Mouse (Mus musculus): Measurements from ENCODE around the gene Ambp. TPM values are rescaled to one million over a fixed set of nuclear protein-coding genes. Genes with fewer than 3 reads are reported as not detected.

Ambp gene
- polyA plus RNA-seq (2015; fragmentation: Nextera tagmentation; extraction: Ambion mirVana), result 1,608 and 1,736 TPM in 2 replicates

GRCm38 (mm10) chr4:63154699-63155098 is at the start of gene Ambp:
Gene Ambp (minus strand): TSS chr4:63154799.
- no peaks in the 10 kb centered on the region; the same call in none of the 2 replicates for H3K4me1 ChIP-seq (ENCODE audit: control insufficient read depth, low read depth, low read length)
- no peak within 1 kb of the TSS for H3K4me2 ChIP-seq (ENCODE audit: low read depth, low read length)
- H3K9me3 ChIP-seq (replicated peaks; ENCODE audit: control insufficient read depth, low read length), result no peaks in the 10 kb centered on the region
- H3K4me3 ChIP-seq (ENCODE audit: low read depth, low read length), result peak within 1 kb of the TSS; percentile 57
- ATAC-seq (ENCODE audit: low read depth), result no peak
- H3K9ac ChIP-seq (ENCODE audit: low read depth, low read length), result peak within 1 kb of the TSS; percentile 34; the same call in 1 of the 2 replicates
- H3K27ac ChIP-seq (ENCODE audit: low read length), result peak within 1 kb of the TSS; percentile 48
- no peaks in the 10 kb centered on the region for H3K36me3 ChIP-seq (ENCODE audit: control insufficient read depth, insufficient read depth)
- no peaks in the 10 kb centered on the region for H3K27me3 ChIP-seq (ENCODE audit: control insufficient read depth, insufficient read depth, low read depth, low read length)
- WGBS (ENCODE audit: insufficient replicate concordance), result 29% methylated on average over 5 of the region's 5 CpGs

GRCm38 (mm10) chr4:63203874-63204273 is 49.3 kb upstream of the Ambp start:
- H3K4me3 ChIP-seq (ENCODE audit: low read depth, low read length), result no peak overlapping the region
- 65% methylated on average over 7 of the region's 7 CpGs for WGBS (ENCODE audit: insufficient replicate concordance)
- no peak overlapping the region for H3K4me2 ChIP-seq (ENCODE audit: low read depth, low read length)
- H3K9ac ChIP-seq (ENCODE audit: low read depth, low read length), result no peak overlapping the region
- no peaks in the 10 kb centered on the region for H3K27me3 ChIP-seq (ENCODE audit: control insufficient read depth, insufficient read depth, low read depth, low read length)
- no peak overlapping the region for H3K27ac ChIP-seq (ENCODE audit: low read length)
- no peak for ATAC-seq (ENCODE audit: low read depth)
- no peaks in the 10 kb centered on the region for H3K9me3 ChIP-seq (replicated peaks; ENCODE audit: control insufficient read depth, low read length)
- H3K36me3 ChIP-seq (ENCODE audit: control insufficient read depth, insufficient read depth), result no peaks in the 10 kb centered on the region
- no peaks in the 10 kb centered on the region for H3K4me1 ChIP-seq (ENCODE audit: control insufficient read depth, low read depth, low read length)

GRCm38 (mm10) chr4:63199366-63199765 is 44.8 kb upstream of the Ambp start:
- Histone ChIP-seq H3K27ac (ENCODE audit: low read length) (no peak overlapping the region), H3K9ac (ENCODE audit: low read depth, low read length) (no peak overlapping the region), H3K27me3 (ENCODE audit: control insufficient read depth, insufficient read depth, low read depth, low read length) (no peaks in the 10 kb centered on the region), H3K36me3 (ENCODE audit: control insufficient read depth, insufficient read depth) (no peaks in the 10 kb centered on the region), H3K4me3 (ENCODE audit: low read depth, low read length) (no peak overlapping the region), H3K4me1 (ENCODE audit: control insufficient read depth, low read depth, low read length) (no peaks in the 10 kb centered on the region), H3K9me3 (replicated peaks; ENCODE audit: control insufficient read depth, low read length) (no peaks in the 10 kb centered on the region), H3K4me2 (ENCODE audit: low read depth, low read length) (no peak overlapping the region)
- no peak for ATAC-seq (ENCODE audit: low read depth)
- 66% methylated on average over 5 of the region's 5 CpGs for WGBS (ENCODE audit: insufficient replicate concordance)

- Histone ChIP-seq H3K9me3 (replicated peaks; ENCODE audit: control insufficient read depth, low read length) (no peaks in the 10 kb centered on the region), H3K4me3 (ENCODE audit: low read depth, low read length) (no peak overlapping the region), H3K36me3 (ENCODE audit: control insufficient read depth, insufficient read depth) (no peaks in the 10 kb centered on the region), H3K4me2 (ENCODE audit: low read depth, low read length) (no peak overlapping the region), H3K9ac (ENCODE audit: low read depth, low read length) (no peak overlapping the region), H3K4me1 (ENCODE audit: control insufficient read depth, low read depth, low read length) (no peaks in the 10 kb centered on the region), H3K27me3 (ENCODE audit: control insufficient read depth, insufficient read depth, low read depth, low read length) (no peaks in the 10 kb centered on the region), H3K27ac (ENCODE audit: low read length) (no peak overlapping the region)
- 68% methylated on average over 2 of the region's 2 CpGs for WGBS (ENCODE audit: insufficient replicate concordance)
- ATAC-seq (ENCODE audit: low read depth), result no peak
These were observed 39.8 kb upstream of the Ambp start for GRCm38 (mm10) chr4:63194366-63194765.

- Histone ChIP-seq H3K27me3 (ENCODE audit: control insufficient read depth, insufficient read depth, low read depth, low read length) (no peaks in the 10 kb centered on the region), H3K9me3 (replicated peaks; ENCODE audit: control insufficient read depth, low read length) (no peaks in the 10 kb centered on the region), H3K9ac (ENCODE audit: low read depth, low read length) (no peak overlapping the region), H3K4me2 (ENCODE audit: low read depth, low read length) (no peak overlapping the region), H3K4me1 (ENCODE audit: control insufficient read depth, low read depth, low read length) (no peaks in the 10 kb centered on the region), H3K4me3 (ENCODE audit: low read depth, low read length) (no peak overlapping the region), H3K27ac (ENCODE audit: low read length) (no peak overlapping the region), H3K36me3 (ENCODE audit: control insufficient read depth, insufficient read depth) (no peaks in the 10 kb centered on the region)
- no peak for ATAC-seq (ENCODE audit: low read depth)
- 44% methylated on average over 5 of the region's 5 CpGs for WGBS (ENCODE audit: insufficient replicate concordance)
These were observed 37.0 kb upstream of the Ambp start for GRCm38 (mm10) chr4:63191641-63192040.

- Histone ChIP-seq H3K4me1 (ENCODE audit: control insufficient read depth, low read depth, low read length) (no peaks in the 10 kb centered on the region), H3K27me3 (ENCODE audit: control insufficient read depth, insufficient read depth, low read depth, low read length) (no peaks in the 10 kb centered on the region), H3K9me3 (replicated peaks; ENCODE audit: control insufficient read depth, low read length) (no peaks in the 10 kb centered on the region), H3K9ac (ENCODE audit: low read depth, low read length) (no peak overlapping the region), H3K4me3 (ENCODE audit: low read depth, low read length) (no peak overlapping the region), H3K27ac (ENCODE audit: low read length) (peak overlapping the region; percentile 56), H3K4me2 (ENCODE audit: low read depth, low read length) (peak overlapping the region; percentile 27; the same call in 1 of the 2 replicates), H3K36me3 (ENCODE audit: control insufficient read depth, insufficient read depth) (no peaks in the 10 kb centered on the region)
- WGBS (ENCODE audit: insufficient replicate concordance), result 52% methylated on average over 21 of the region's 21 CpGs
- ATAC-seq (ENCODE audit: low read depth), result peak; percentile 86
These were observed 31.8 kb upstream of the Ambp start for GRCm38 (mm10) chr4:63186281-63186870.

GRCm38 (mm10) chr4:63181556-63181955 is 27.0 kb upstream of the Ambp start:
- Histone ChIP-seq H3K9me3 (replicated peaks; ENCODE audit: control insufficient read depth, low read length) (no peaks in the 10 kb centered on the region), H3K9ac (ENCODE audit: low read depth, low read length) (no peak overlapping the region), H3K27ac (ENCODE audit: low read length) (no peak overlapping the region), H3K4me2 (ENCODE audit: low read depth, low read length) (no peak overlapping the region), H3K4me3 (ENCODE audit: low read depth, low read length) (no peak overlapping the region), H3K36me3 (ENCODE audit: control insufficient read depth, insufficient read depth) (no peaks in the 10 kb centered on the region), H3K27me3 (ENCODE audit: control insufficient read depth, insufficient read depth, low read depth, low read length) (no peaks in the 10 kb centered on the region), H3K4me1 (ENCODE audit: control insufficient read depth, low read depth, low read length) (no peaks in the 10 kb centered on the region)
- peak; percentile 46 for ATAC-seq (ENCODE audit: low read depth)
- WGBS (ENCODE audit: insufficient replicate concordance), result 10% methylated on average over 5 of the region's 5 CpGs

GRCm38 (mm10) chr4:63171969-63172685 is 17.5 kb upstream of the Ambp start, which contains the start of gene Kif12:
Gene Kif12 (minus strand): TSS chr4:63172131.
- 48% methylated on average over 4 of the region's 4 CpGs for WGBS (ENCODE audit: insufficient replicate concordance)
- Histone ChIP-seq H3K36me3 (ENCODE audit: control insufficient read depth, insufficient read depth) (no peaks in the 10 kb centered on the region), H3K4me1 (ENCODE audit: control insufficient read depth, low read depth, low read length) (no peaks in the 10 kb centered on the region), H3K9me3 (replicated peaks; ENCODE audit: control insufficient read depth, low read length) (no peaks in the 10 kb centered on the region), H3K27me3 (ENCODE audit: control insufficient read depth, insufficient read depth, low read depth, low read length) (no peaks in the 10 kb centered on the region), H3K9ac (ENCODE audit: low read depth, low read length) (no peak within 1 kb of the TSS), H3K27ac (ENCODE audit: low read length) (peak within 1 kb of the TSS; percentile 48; the same call in 1 of the 2 replicates), H3K4me2 (ENCODE audit: low read depth, low read length) (peak within 1 kb of the TSS; percentile 33), H3K4me3 (ENCODE audit: low read depth, low read length) (peak within 1 kb of the TSS; percentile 32)
- peak; percentile 93 for ATAC-seq (ENCODE audit: low read depth)

- peak overlapping the region; percentile 32 for H3K4me3 ChIP-seq (ENCODE audit: low read depth, low read length)
- no peaks in the 10 kb centered on the region for H3K36me3 ChIP-seq (ENCODE audit: control insufficient read depth, insufficient read depth)
- no peaks in the 10 kb centered on the region for H3K4me1 ChIP-seq (ENCODE audit: control insufficient read depth, low read depth, low read length)
- no peaks in the 10 kb centered on the region for H3K9me3 ChIP-seq (replicated peaks; ENCODE audit: control insufficient read depth, low read length)
- no peaks in the 10 kb centered on the region for H3K27me3 ChIP-seq (ENCODE audit: control insufficient read depth, insufficient read depth, low read depth, low read length)
- peak overlapping the region; percentile 33 for H3K4me2 ChIP-seq (ENCODE audit: low read depth, low read length)
- H3K9ac ChIP-seq (ENCODE audit: low read depth, low read length), result no peak overlapping the region
- no peak overlapping the region for H3K27ac ChIP-seq (ENCODE audit: low read length)
- no peak for ATAC-seq (ENCODE audit: low read depth)
- whole genome bisulfite sequencing (ENCODE audit: insufficient replicate concordance), result 40% methylated on average over 24 of the region's 24 CpGs
These were observed 16.5 kb upstream of the Ambp start for GRCm38 (mm10) chr4:63171122-63171521.

Data from liver, embryonic 16.5 days (tissue).